Mouse (Mus musculus): ENCODE data around the gene Zc3h7b. TPM values are rescaled to one million over a fixed set of nuclear protein-coding genes. Genes with fewer than 3 reads are reported as not detected.
A peak's percentile ranks its signal among the peaks of the same experiment; 100 is the strongest.

Zc3h7b gene
- total RNA-seq, 1 experiment from 2014 or later = 14.5 TPM

DNA sequence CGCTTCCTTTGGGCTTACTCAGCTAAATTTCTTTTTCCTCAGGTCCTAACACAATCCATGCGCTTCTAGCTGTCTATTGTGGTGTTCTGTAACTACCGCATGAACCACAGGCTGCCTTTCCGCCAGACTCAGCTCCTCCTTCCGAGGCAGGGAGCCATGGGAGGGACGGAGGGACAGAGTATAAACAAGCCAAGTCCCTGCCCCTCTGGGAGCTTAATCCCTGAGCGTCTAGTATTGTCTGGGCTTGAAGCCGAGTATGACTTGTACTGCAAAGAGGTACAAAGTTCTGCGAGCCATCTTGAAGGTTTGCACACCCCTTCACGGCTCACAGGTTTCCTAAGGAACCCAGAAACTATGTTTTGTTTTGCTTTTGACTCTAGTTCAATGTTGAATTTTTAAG, 65.3 kb downstream of the Zc3h7b start:
- no peak for ATAC-seq (ENCODE audit: extremely low read depth, insufficient number of reproducible peaks, low FRiP score, poor library complexity, severe bottlenecking)

DNA sequence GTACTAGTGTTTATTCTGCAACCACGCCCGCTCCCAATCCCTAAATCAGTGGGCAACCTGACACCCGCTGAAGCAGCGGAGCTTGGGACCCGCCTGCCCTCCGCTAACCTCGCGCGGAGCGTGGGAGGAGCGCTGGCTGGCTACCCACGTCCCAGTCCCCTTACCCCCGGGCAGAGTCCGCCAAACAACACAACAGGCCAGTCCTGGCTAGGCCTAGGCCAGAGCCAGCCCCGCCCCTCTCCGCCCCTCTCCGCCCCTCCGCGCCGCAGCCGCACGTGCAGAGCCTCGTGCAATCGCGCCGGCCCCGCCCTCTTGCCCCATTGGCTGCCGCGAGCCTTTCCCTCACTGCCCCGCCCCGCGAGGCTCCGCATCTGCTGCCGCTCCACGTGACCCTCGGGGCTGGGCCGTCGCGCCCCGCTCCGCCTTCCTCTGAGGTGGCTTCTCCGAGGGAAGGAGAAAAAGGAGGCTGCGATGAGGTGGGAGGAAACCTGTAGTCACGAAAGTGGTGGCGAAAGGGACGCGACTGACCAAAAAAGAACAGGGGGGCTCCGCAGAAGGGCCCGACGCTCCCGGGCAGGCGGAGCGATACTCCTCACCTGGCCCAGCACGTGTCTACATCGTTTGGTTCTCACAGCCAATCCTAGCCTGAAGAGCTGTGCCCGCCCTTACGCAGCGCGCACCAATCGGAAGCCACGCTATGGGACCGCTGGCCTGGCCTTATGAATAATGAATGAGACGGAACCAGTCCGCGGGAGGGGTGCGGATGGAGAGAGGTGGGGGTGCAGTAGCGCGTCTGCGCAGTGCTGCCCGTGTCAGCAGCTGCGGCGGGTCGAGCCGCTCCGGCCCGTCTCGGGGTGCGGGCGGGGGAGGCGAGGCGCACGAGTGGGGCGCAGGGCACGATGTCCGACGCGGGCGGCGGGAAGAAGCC, 66.1 kb downstream of the Zc3h7b start:
- ATAC-seq (ENCODE audit: extremely low read depth, insufficient number of reproducible peaks, low FRiP score, poor library complexity, severe bottlenecking) = peak; percentile 93

DNA sequence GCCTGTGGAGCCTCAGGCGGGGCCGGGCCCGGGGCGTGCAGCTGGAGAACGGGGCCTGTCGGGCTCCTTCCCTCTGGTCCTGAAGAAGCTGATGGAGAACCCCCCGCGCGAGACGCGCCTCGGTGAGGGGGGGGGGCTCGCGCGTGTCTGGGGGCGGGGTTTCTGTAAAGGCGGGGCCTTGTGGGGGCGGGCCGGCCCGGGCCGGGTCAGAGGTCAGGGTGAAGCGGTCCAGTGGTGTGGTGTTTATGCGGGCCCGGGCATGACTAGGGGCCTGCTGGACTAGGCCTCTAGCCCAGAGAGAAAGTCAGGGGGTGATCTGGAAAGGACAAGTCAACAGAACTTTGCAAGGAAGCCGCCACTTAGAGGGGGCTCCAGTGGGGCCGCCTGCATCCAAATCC, 66.7 kb downstream of the Zc3h7b start:
- no peak for ATAC-seq (ENCODE audit: extremely low read depth, insufficient number of reproducible peaks, low FRiP score, poor library complexity, severe bottlenecking)

- ATAC-seq (ENCODE audit: extremely low read depth, insufficient number of reproducible peaks, low FRiP score, poor library complexity, severe bottlenecking) = no peak
These were observed 67.4 kb downstream of the Zc3h7b start for GRCm38 (mm10) chr15:81812287-81812686.

DNA sequence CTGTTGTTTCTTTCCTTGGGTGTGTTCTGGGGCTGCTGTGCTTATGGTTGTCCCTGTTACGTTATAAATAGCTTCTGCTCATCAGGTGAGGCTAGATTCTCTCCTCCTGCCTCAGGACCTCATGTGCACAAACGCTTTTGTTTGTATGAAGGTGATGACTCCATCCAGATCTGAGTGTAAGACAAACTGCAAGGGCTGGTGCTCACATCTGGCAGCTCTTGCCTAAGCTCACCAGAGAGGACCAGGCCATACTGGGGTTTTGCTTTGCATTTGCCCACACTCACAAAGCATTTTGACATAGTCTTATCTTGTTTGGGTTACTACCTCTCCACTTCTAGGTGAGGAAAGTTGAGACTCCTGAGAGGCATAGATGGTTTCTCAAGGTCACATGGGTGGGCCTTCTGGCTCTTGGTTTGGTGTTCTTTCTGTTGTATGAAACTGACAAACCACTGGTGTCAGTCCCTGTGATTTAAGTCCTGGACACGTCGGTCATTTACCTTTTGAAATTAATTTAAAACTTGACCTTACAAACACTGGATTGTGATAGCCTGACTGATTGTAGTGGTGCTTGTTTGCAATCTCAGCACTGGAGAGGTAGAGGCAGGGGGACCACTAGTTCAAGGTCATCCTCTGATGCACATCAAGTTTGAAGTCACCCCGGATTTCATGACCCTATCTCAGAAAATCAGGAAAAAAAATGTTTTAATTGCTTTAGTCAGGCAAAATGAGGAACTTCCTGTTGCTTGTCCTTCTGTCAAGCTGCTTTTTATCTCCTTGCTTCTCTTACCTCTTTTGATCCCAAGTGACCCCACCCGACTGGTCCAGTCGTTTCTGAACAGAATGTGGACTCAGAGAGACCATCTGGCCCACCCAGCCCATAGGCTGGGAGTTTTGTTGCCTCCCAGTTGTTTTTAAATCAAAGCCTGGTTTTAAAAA, 68.1 kb downstream of the Zc3h7b start:
- ATAC-seq (ENCODE audit: extremely low read depth, insufficient number of reproducible peaks, low FRiP score, poor library complexity, severe bottlenecking) = no peak

DNA sequence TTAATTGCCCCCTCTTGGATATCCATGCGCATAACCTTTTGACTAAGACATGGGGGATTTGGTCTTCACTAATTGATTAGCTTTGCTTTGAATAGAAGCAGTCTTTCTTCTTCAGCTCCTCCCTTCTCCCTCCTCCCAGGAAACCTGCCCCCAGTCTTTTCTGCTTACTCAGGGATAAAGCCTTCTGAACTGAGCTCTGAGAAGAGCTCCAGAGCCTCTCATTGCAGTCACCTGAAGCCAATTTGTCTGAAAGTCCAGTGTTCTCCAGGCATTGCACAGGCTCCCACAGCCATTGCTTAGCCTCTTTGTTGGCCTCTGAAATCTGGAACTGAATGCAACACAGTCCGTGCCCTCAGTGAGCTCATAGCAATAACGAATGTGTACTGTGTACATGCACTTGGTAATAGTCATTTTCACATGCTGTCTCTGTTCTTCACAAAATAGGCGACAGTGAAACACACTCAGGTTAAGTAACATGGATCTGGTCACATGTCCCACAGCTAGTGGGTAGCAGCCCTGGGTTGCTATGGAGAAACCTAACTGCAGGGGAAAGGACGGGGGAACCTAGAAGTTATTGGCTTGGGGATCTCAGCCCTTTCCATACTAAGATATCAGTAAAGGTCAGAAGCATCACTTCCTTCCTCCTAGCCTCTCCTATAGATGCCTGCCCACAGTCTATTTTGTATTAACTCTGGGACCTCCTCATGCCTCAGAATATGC, 69.3 kb downstream of the Zc3h7b start:
- no peak for ATAC-seq (ENCODE audit: extremely low read depth, insufficient number of reproducible peaks, low FRiP score, poor library complexity, severe bottlenecking)

GRCm38 (mm10) chr15:81814716-81815370, 70.0 kb downstream of the Zc3h7b start:
- no peak for ATAC-seq (ENCODE audit: extremely low read depth, insufficient number of reproducible peaks, low FRiP score, poor library complexity, severe bottlenecking)

DNA sequence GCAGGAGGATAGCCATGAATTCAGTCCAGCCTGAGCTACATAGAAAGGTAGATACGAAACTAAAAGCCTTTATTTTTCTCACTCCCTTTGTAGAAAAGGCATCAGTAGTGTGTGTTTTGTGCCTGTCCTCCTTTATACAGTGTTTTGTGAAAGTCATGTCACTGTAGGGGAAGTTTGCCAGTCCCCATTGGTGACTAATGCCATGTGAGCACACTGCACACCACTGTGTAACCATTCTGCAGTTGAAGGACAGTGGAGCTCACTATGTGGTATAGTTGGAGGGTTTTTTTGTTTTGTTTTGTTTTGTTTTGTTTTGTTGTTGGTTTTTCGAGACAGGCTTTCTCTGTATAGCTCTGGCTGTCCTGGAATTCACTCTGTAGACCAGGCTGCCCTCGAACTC, 73.5 kb downstream of the Zc3h7b start:
- no peak for ATAC-seq (ENCODE audit: extremely low read depth, insufficient number of reproducible peaks, low FRiP score, poor library complexity, severe bottlenecking)

DNA sequence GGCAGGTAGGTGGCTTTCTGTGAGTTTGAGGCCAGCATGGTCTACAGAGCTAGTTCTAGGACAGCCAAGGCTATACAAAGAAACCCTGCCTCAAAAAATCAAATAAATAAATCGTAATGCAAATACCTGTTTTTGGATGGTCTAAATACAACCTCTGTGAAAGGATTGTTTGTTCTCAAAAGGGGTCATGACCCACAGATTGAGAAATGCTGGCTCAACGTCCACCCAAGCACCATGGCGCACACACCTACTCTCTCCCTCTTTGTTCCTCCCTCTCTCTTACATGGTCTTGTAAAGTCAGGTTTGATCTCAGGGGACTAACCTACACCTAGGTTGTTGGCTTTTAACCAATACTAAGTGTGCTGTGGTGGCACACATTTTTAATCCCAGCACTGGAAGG, 77.8 kb downstream of the Zc3h7b start:
- ATAC-seq (ENCODE audit: extremely low read depth, insufficient number of reproducible peaks, low FRiP score, poor library complexity, severe bottlenecking) = no peak

- ATAC-seq (ENCODE audit: extremely low read depth, insufficient number of reproducible peaks, low FRiP score, poor library complexity, severe bottlenecking) = no peak
These were observed 80.0 kb downstream of the Zc3h7b start for GRCm38 (mm10) chr15:81824832-81825231.

- no peak for ATAC-seq (ENCODE audit: extremely low read depth, insufficient number of reproducible peaks, low FRiP score, poor library complexity, severe bottlenecking)
These were observed 83.8 kb downstream of the Zc3h7b start for GRCm38 (mm10) chr15:81828426-81829207.

DNA sequence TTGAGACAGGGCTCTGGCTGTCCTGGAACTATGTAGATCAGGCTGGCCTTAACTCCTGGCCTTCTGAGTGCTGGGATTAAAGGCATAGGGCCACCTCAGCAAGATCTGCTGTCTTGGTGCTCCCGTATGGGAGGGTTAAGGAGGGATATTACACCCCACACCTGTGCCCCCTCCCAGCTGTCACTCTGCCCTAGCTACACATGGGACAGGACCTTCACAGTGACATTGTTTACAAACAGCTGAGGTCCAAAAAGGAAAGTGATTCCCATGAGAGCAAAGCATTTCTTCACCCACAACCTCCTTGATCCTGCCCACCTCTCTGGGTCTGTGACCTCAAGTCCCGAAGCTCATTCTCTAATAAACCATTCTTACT, 84.3 kb downstream of the Zc3h7b start:
- ATAC-seq (ENCODE audit: extremely low read depth, insufficient number of reproducible peaks, low FRiP score, poor library complexity, severe bottlenecking) = no peak

DNA sequence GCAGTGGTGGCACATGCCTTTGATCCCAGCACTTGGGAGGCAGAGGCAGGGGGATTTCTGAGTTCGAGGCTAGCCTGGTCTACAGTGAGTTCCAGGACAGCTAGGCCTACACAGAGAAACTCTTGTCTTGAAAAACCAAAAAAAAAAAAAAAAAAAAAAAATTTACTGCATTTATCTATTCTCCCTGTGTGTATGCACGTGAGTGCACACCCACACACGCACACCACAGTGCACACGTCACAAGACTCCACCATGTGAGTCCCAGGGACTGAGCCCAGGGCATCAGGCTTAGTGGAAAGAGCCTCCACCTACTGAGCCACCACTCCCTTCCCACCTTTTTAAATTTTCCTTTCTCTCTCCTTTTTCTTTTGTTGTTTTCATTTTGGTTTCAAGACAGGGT, 85.7 kb downstream of the Zc3h7b start:
- no peak for ATAC-seq (ENCODE audit: extremely low read depth, insufficient number of reproducible peaks, low FRiP score, poor library complexity, severe bottlenecking)

DNA sequence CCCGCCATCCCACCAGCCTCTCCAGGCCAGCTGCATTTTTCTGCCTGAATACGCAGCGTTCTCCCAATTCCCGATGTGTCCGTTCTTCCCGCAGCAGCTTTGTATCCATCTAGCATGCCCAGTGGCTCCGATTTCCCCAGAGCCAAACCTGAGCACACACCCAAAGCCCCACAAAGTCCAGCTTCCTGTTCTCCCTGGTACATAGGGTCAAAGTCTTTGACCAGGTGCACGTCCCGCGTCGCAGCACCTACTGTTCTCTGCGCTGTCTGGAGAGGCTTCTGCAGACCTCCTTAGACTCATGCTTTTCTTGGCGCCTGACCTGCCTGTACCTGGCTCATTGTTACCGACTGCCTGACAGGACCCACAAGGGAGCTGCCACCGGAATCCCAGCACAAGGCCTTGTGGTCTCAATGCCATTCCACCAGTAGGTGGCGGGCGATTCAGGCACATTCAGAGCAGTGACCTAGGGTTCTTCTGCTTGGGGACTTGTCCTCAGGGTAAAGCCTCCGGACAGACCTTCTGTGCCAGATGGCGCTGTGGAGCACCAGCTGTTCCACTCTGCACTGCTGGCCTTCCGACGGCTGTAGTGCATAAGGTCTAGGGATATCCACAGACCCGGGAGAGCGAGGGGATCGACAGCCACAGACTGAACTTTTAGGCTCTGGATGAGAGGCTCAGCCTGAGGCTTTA, 86.4 kb downstream of the Zc3h7b start:
- ATAC-seq (ENCODE audit: extremely low read depth, insufficient number of reproducible peaks, low FRiP score, poor library complexity, severe bottlenecking) = peak; percentile 94

- ATAC-seq (ENCODE audit: extremely low read depth, insufficient number of reproducible peaks, low FRiP score, poor library complexity, severe bottlenecking) = no peak
These were observed 87.4 kb downstream of the Zc3h7b start for GRCm38 (mm10) chr15:81832219-81832618.

DNA sequence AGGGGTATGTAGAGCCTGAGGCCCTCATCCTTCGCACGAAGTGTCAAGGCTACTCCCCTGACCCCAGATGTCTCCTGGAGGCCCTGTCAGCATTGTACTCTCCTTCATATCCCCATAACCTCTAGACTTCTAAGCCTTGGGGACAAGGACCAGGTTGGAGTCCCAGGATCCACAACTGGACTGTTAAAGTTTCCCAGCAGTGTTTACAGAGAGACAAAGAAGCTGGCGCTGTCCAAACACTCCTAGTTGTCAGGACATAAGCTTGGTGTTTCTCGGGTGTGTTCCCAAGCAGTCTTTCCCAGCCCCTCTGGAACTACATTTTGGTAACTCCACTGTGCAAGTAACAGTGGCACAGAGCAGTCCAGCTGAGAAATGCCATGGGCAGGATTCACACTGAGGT, 88.6 kb downstream of the Zc3h7b start:
- ATAC-seq (ENCODE audit: extremely low read depth, insufficient number of reproducible peaks, low FRiP score, poor library complexity, severe bottlenecking) = no peak

GRCm38 (mm10) chr15:81834171-81834841, 89.4 kb downstream of the Zc3h7b start:
- no peak for ATAC-seq (ENCODE audit: extremely low read depth, insufficient number of reproducible peaks, low FRiP score, poor library complexity, severe bottlenecking)

Data from neutrophil, adult 5-6 weeks (primary cell).